Mouse (Mus musculus) heart, embryonic 16.5 days (tissue): ENCODE measurements around the gene Zbtb38. TPM values are rescaled to one million over a fixed set of nuclear protein-coding genes. Genes with fewer than 3 reads are reported as not detected.

Experiments
- ATAC-seq: fragments of 200-750 bp; cut with Nextera tagmentation; replicated peaks from 2 replicates; pipeline ENCODE4 v1.8.0; 2017; ENCODE audit warnings: moderate number of reproducible peaks; ENCODE audit not compliant: insufficient read depth, low FRiP score; ENCODE audit errors: extremely low read depth
- H3K27ac ChIP-seq: fragments of 300-500 bp; sonication (generic); 2 replicates; pipeline ENCODE4 v1.5.1; 2014; ENCODE audit warnings: mild to moderate bottlenecking, low read length, control low read depth, moderate library complexity
- H3K27me3 ChIP-seq: fragments of 300-500 bp; sonication (generic); 2 replicates; pipeline ENCODE4 v1.6.1; 2014; ENCODE audit warnings: low read length, mixed read lengths; ENCODE audit not compliant: control insufficient read depth, insufficient read depth
- H3K36me3 ChIP-seq: fragments of 300-500 bp; sonication (generic); 2 replicates; pipeline ENCODE4 v1.6.1; 2014; ENCODE audit not compliant: control insufficient read depth, insufficient read depth
- H3K4me1 ChIP-seq: fragments of 300-500 bp; sonication (generic); 2 replicates; pipeline ENCODE4 v1.6.1; 2014; ENCODE audit warnings: low read length, mixed read lengths; ENCODE audit not compliant: control insufficient read depth, insufficient read depth
- H3K4me2 ChIP-seq: fragments of 300-500 bp; sonication (generic); 2 replicates; pipeline ENCODE4 v1.6.1; 2014; ENCODE audit warnings: low read depth, mild to moderate bottlenecking, control low read depth, low read length
- H3K4me3 ChIP-seq: fragments of 300-500 bp; sonication (generic); 2 replicates; pipeline ENCODE4 v1.5.1; 2014; ENCODE audit warnings: mild to moderate bottlenecking, control low read depth, low read length
- H3K9ac ChIP-seq: fragments of 300-500 bp; sonication (generic); 2 replicates; pipeline ENCODE4 v1.6.1; 2014; ENCODE audit warnings: low read length, control low read depth
- H3K9me3 ChIP-seq: fragments of 300-500 bp; sonication (generic); replicated peaks from 2 replicates; pipeline ENCODE4 v1.6.1; 2016; ENCODE audit warnings: low read length; ENCODE audit not compliant: control insufficient read depth
- WGBS: fragments of 180-500 bp; shearing (Covaris S2); extraction: QIAGEN DNeasy Blood & Tissue Kit; methylation state at CpG from one replicate; pipeline ENCODE4 v1.1.7; 2014; 5-methylcytosine and 5-hydroxymethylcytosine counted together
- polyA plus RNA-seq: library from polyadenylated mRNA; unstranded; fragments of >200 nt; fragmentation: Nextera tagmentation; extraction: Ambion mirVana; gene quantifications from 2 replicates; pipeline ENCODE4 v1.2.1, GENCODE M21; 2015

Gene Zbtb38
- polyA plus RNA-seq, 1 experiment from 2014 or later: 29.6 TPM

GRCm38 (mm10) chr9:96729537-96730310 lies 22.9 kb downstream of the Zbtb38 start:
- no peak overlapping the region for H3K4me3 ChIP-seq
- H3K9me3 ChIP-seq: no peaks in the 10 kb centered on the region
- peaks cover 44% of the 10 kb centered on the region for H3K4me1 ChIP-seq
- H3K9ac ChIP-seq: 0 out of 2 replicates have a peak overlapping the region, but pooled peaks have one; percentile 16
- H3K36me3 ChIP-seq: no peaks in the 10 kb centered on the region
- no peak for ATAC-seq
- no peaks in the 10 kb centered on the region for H3K27me3 ChIP-seq
- WGBS: 71% methylated on average over 10 of the region's 10 CpGs
- H3K27ac ChIP-seq: peak overlapping the region; percentile 52; the same call in 1 of the 2 replicates
- H3K4me2 ChIP-seq: no peak overlapping the region

DNA sequence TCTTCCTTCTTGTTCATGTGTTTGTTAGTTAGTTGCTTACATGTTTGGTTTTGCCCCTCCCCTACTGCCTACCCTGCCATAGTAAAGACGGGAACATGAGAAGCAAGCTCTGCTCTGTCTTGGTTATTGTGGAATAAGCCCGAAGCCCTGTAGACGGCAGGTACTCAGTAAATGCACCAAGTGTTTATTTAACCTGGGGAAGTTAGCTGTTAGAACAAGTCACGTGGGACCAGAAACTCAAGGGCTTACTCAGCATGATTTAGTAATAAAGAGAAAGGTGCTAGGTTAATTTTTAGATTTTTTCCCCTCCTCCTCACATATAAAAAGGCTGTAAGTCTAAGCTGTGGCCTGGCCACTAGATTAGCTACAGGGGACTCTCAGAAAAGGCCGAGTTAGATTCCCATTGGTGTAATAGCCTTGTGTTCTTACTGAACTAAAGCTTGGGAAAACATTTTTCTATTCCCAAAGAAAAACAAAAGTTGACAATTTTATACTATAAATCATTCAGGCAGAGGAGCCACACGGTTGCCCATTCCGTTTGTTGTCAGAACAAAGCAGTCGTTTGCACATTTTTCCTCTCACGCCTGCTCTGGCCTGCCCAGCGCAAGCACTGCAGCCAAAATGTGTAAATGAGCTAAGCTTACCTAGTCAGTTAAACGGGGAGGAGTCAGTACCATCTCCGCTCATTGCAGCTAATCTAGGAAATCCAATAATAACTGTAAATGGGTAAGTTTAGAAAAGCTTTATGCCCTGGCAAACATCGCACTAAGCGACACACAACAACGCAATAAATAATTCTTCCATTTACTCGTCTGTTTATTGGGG lies 24.1 kb downstream of the Zbtb38 start:
- Histone ChIP-seq H3K27me3 (no peaks in the 10 kb centered on the region), H3K36me3 (no peaks in the 10 kb centered on the region), H3K4me2 (no peak overlapping the region), H3K4me3 (no peak overlapping the region), H3K9me3 (no peaks in the 10 kb centered on the region), H3K4me1 (peaks cover 42% of the 10 kb centered on the region), H3K27ac (peak overlapping the region; percentile 84), H3K9ac (peak overlapping the region; percentile 22; the same call in 1 of the 2 replicates)
- WGBS: 72% methylated on average over 16 of the region's 16 CpGs
- ATAC-seq: no peak

GRCm38 (mm10) chr9:96727688-96728087 lies 24.9 kb downstream of the Zbtb38 start:
- no peaks in the 10 kb centered on the region for H3K27me3 ChIP-seq

GRCm38 (mm10) chr9:96726336-96727131 lies 26.1 kb downstream of the Zbtb38 start:
- Histone ChIP-seq H3K4me3 (no peak overlapping the region), H3K4me1 (peaks cover 27% of the 10 kb centered on the region), H3K9ac (no peak overlapping the region), H3K36me3 (no peaks in the 10 kb centered on the region), H3K27me3 (no peaks in the 10 kb centered on the region), H3K4me2 (no peak overlapping the region), H3K9me3 (no peaks in the 10 kb centered on the region), H3K27ac (no peak overlapping the region; the same call in 1 of the 2 replicates)
- WGBS: 59% methylated on average over 14 of the region's 14 CpGs
- no peak for ATAC-seq

More at GRCm38 (mm10) chr9:96727688-96728087, 24.9 kb downstream of the Zbtb38 start:
- Histone ChIP-seq H3K4me2 (0 out of 2 replicates have a peak overlapping the region, but pooled peaks have one; percentile 5), H3K36me3 (no peaks in the 10 kb centered on the region), H3K9ac (peak overlapping the region; percentile 22; the same call in 1 of the 2 replicates), H3K9me3 (no peaks in the 10 kb centered on the region), H3K27ac (peak overlapping the region; percentile 84), H3K4me3 (no peak overlapping the region), H3K4me1 (peaks cover 35% of the 10 kb centered on the region)
- peak; percentile 87 for ATAC-seq
- 34% methylated on average over 6 of the region's 6 CpGs for WGBS

DNA sequence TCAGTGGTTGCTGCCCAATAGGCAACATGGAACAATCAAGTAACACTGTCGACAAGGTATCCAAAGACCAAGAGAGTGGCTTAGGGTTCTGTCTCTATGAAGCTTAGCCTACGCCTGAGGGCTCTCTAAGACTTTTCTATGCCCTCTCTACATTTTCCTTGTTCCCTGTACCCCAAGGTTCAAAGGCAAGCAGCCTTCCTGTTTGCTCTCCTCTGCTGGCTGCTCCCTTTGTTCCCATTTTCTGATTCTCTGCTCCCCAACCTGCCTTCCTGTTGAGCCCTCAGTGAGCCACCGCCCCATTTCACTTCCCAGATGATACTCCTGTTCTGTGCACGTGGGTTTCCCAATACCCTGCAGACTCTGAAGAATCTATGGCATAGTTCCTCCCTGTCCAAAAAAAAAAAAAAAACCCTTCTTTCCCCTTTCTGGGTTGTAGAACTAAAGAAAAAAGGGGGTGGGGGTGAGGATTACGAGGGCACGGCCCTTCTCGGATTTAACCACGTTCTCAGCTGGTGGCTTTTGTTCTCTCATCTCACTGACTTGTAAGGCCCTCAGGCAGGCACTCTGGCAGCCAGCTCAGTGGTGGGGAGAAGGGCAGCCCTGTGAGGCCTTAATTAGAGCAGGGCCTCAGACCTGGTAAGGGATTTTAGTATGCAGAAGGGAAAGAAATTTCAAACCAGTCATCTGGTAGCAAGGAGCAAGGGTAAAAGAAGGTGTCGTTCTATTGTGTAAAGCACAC lies 26.9 kb downstream of the Zbtb38 start:
- no peaks in the 10 kb centered on the region for H3K9me3 ChIP-seq
- no peak overlapping the region for H3K4me2 ChIP-seq
- no peaks in the 10 kb centered on the region for H3K27me3 ChIP-seq
- H3K4me1 ChIP-seq: peaks cover 34% of the 10 kb centered on the region
- no peak overlapping the region for H3K4me3 ChIP-seq
- no peaks in the 10 kb centered on the region for H3K36me3 ChIP-seq
- no peak overlapping the region for H3K27ac ChIP-seq
- 48% methylated on average over 9 of the region's 9 CpGs for WGBS
- no peak for ATAC-seq
- no peak overlapping the region for H3K9ac ChIP-seq

DNA sequence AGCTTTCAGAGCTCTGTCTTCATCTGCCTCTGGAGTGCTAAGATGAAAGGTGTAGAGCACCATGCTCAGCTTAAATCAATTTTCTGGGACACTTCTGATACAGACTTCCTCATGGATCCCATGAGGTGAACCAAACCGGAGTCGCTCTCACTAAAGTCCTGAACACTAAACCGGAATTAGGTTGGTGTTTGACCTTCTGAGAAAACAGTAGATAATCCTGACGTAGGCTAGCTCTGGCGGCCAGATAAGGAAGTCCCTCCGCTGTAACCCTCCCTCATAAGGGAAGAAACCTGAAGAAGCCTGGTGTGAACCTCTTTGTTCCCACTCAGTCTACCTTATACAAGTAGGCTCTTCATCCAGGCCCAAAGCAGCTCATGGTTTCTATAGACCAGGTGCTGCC lies 29.0 kb downstream of the Zbtb38 start:
- Histone ChIP-seq H3K27ac (no peak overlapping the region), H3K9me3 (no peaks in the 10 kb centered on the region), H3K9ac (no peak overlapping the region), H3K27me3 (no peaks in the 10 kb centered on the region), H3K4me1 (peaks cover 36% of the 10 kb centered on the region), H3K4me3 (no peak overlapping the region), H3K4me2 (no peak overlapping the region), H3K36me3 (no peaks in the 10 kb centered on the region)
- no peak for ATAC-seq
- WGBS: 68% methylated on average over 6 of the region's 6 CpGs

GRCm38 (mm10) chr9:96721163-96721799 lies 31.4 kb downstream of the Zbtb38 start:
- Histone ChIP-seq H3K4me2 (no peak overlapping the region), H3K36me3 (peaks cover 6% of the 10 kb centered on the region), H3K9me3 (no peaks in the 10 kb centered on the region), H3K9ac (no peak overlapping the region), H3K4me3 (no peak overlapping the region), H3K27me3 (no peaks in the 10 kb centered on the region), H3K27ac (peak overlapping the region; percentile 97), H3K4me1 (peaks cover 22% of the 10 kb centered on the region)
- WGBS: 53% methylated on average over 8 of the region's 8 CpGs
- ATAC-seq: no peak
